25 mouse cellular contexts compared by ENCODE assay signal in genomic region chr17:32059084-32059483, GRCm38 (mm10). TPM values are rescaled to one million over a fixed set of nuclear protein-coding genes. Genes with fewer than 3 reads are reported as not detected.
DNase-seq lines count a peak whose midpoint lies in the region; ATAC-seq and TF ChIP-seq lines count a peak whose summit lies in the region.
"Had no signal": no experiment of that assay in that cellular context is flagged by ENCODE, and none has a peak within 500 bp of the region (broad histone marks: within the 10 kb centered on the region; RNA-seq: fewer than 3 reads in every experiment).

No protein-coding gene starts in this region.

- no peak for TF ChIP-seq CTCF in forebrain, postnatal 0 days (IDR thresholded peaks at IDR 0.05; ENCODE audit: low read depth)
- no peak for TF ChIP-seq CTCF in midbrain, postnatal 0 days (IDR thresholded peaks at IDR 0.05)

- H3K9ac ChIP-seq in forebrain, postnatal 0 days: no peak overlapping the region
- H3K9ac ChIP-seq in midbrain, postnatal 0 days (replicated peaks; ENCODE audit: low read length, poor library complexity, severe bottlenecking): no peak overlapping the region
- H3K9ac ChIP-seq: embryonic facial prominence, embryonic 13.5 days; embryonic facial prominence, embryonic 15.5 days; forebrain, embryonic 13.5 days; forebrain, embryonic 15.5 days had no signal

- peaks cover 79% of the 10 kb centered on the region for H3K36me3 ChIP-seq in forebrain, postnatal 0 days (ENCODE audit: insufficient read depth)
- peaks cover 92% of the 10 kb centered on the region for H3K36me3 ChIP-seq in forebrain, embryonic 10.5 days (replicated peaks)
- peaks cover 70% of the 10 kb centered on the region for H3K36me3 ChIP-seq in midbrain, postnatal 0 days (ENCODE audit: insufficient read depth, low read length)

- no peak overlapping the region for H3K4me3 ChIP-seq in forebrain, postnatal 0 days (ENCODE audit: low read depth, low read length)
- H3K4me3 ChIP-seq in forebrain, embryonic 10.5 days: no peak overlapping the region
- no peak overlapping the region for H3K4me3 ChIP-seq in midbrain, postnatal 0 days (ENCODE audit: low read depth, low read length)
- H3K4me3 ChIP-seq: embryonic facial prominence, embryonic 13.5 days; embryonic facial prominence, embryonic 15.5 days; erythroblast, embryonic 14.5 days; forebrain, embryonic 13.5 days; forebrain, embryonic 15.5 days had no signal

- no peaks in the 10 kb centered on the region for H3K4me1 ChIP-seq in forebrain, postnatal 0 days (ENCODE audit: insufficient read depth)
- peaks cover 3% of the 10 kb centered on the region; the same call in 1 of the 2 replicates for H3K4me1 ChIP-seq in forebrain, embryonic 10.5 days
- no peaks in the 10 kb centered on the region for H3K4me1 ChIP-seq in midbrain, postnatal 0 days (ENCODE audit: insufficient read depth, low read length)
- H3K4me1 ChIP-seq: embryonic facial prominence, embryonic 13.5 days; embryonic facial prominence, embryonic 15.5 days; forebrain, embryonic 13.5 days; forebrain, embryonic 15.5 days had no signal

- H3K27me3 ChIP-seq in forebrain, postnatal 0 days (ENCODE audit: insufficient read depth, low read length): no peaks in the 10 kb centered on the region
- no peaks in the 10 kb centered on the region for H3K27me3 ChIP-seq in forebrain, embryonic 10.5 days (ENCODE audit: poor library complexity, severe bottlenecking)
- H3K27me3 ChIP-seq in midbrain, postnatal 0 days (ENCODE audit: insufficient read depth, low read length): no peaks in the 10 kb centered on the region
- H3K27me3 ChIP-seq: CH12.LX; embryonic facial prominence, embryonic 13.5 days; embryonic facial prominence, embryonic 15.5 days; forebrain, embryonic 13.5 days; forebrain, embryonic 15.5 days; Patski had no signal

- peak overlapping the region; percentile 62; the same call in 1 of the 2 replicates for H3K27ac ChIP-seq in forebrain, postnatal 0 days (ENCODE audit: low read depth, low read length)
- H3K27ac ChIP-seq in forebrain, embryonic 10.5 days: no peak overlapping the region
- H3K27ac ChIP-seq in midbrain, postnatal 0 days (ENCODE audit: low read depth, low read length): no peak overlapping the region
- H3K27ac ChIP-seq: embryonic facial prominence, embryonic 13.5 days; embryonic facial prominence, embryonic 15.5 days; forebrain, embryonic 13.5 days; forebrain, embryonic 15.5 days had no signal

- DNase-seq in forebrain, postnatal 0 days: peak; percentile 15
- DNase-seq in forebrain, embryonic 10.5 days (ENCODE audit: extremely low spot score, low spot score): no peak
- peak; percentile 18 for DNase-seq in ZHBTc4 (ENCODE audit: low read depth, low spot score)
- peak; percentile 53 for DNase-seq in telencephalon, adult 2 months (ENCODE audit: low read depth, low spot score)
- no peak for DNase-seq in midbrain, postnatal 0 days (ENCODE audit: low spot score)
- DNase-seq: adrenal gland, adult 2 months; adrenal gland, postnatal 10 days; adrenal gland, postnatal 25 days; B cell, adult 2 months; cerebellum, adult 11-12 months; cerebellum, adult 2 months; cerebellum, adult 9-10 months; cerebellum, postnatal 14 days; cerebellum, postnatal 36 days; embryo, embryonic 11 days had no signal

- H3K9me3 ChIP-seq in forebrain, postnatal 0 days (ENCODE audit: low read length): no peaks in the 10 kb centered on the region
- no peaks in the 10 kb centered on the region for H3K9me3 ChIP-seq in forebrain, embryonic 10.5 days
- no peaks in the 10 kb centered on the region for H3K9me3 ChIP-seq in midbrain, postnatal 0 days (ENCODE audit: low read length)
- H3K9me3 ChIP-seq: embryonic facial prominence, embryonic 13.5 days; embryonic facial prominence, embryonic 15.5 days; forebrain, embryonic 13.5 days; forebrain, embryonic 15.5 days; G1E had no signal

- WGBS in forebrain, postnatal 0 days: 69% methylated on average over 2 of the region's 2 CpGs
- WGBS in forebrain, embryonic 10.5 days: 97% methylated on average over 2 of the region's 2 CpGs
- WGBS in midbrain, postnatal 0 days: 79% methylated on average over 2 of the region's 2 CpGs

- ATAC-seq in forebrain, postnatal 0 days: peak; percentile 68; the same call in 1 of the 2 replicates
- ATAC-seq in midbrain, postnatal 0 days (ENCODE audit: low FRiP score): no peak
- ATAC-seq: CD4-positive, CD25-positive, alpha-beta regulatory T cell, adult 4 months; forebrain, embryonic 13.5 days; forebrain, embryonic 15.5 days; Patski had no signal

- no peak overlapping the region for H3K4me2 ChIP-seq in forebrain, postnatal 0 days (ENCODE audit: low read depth)
- no peak overlapping the region for H3K4me2 ChIP-seq in midbrain, postnatal 0 days (ENCODE audit: low read depth, low read length, poor library complexity, severe bottlenecking)
- H3K4me2 ChIP-seq: embryonic facial prominence, embryonic 13.5 days; embryonic facial prominence, embryonic 15.5 days; forebrain, embryonic 13.5 days; forebrain, embryonic 15.5 days had no signal

RNA-seq across cellular contexts. Expression of gene Hsf2bp, which starts 22.9 kb away (rescaled TPM):
- 0.57 and 0.62 TPM in 2 replicates for total RNA-seq in forebrain, postnatal 0 days (2014; rRNA removed)
- polyA plus RNA-seq in forebrain, postnatal 0 days (2015; fragmentation: Nextera tagmentation; extraction: Ambion mirVana): 0.90 and 1.1 TPM in 2 replicates
- 0.38 and 0.52 TPM in 2 replicates for polyA plus RNA-seq in forebrain, embryonic 10.5 days (2016; fragmentation: Nextera tagmentation; extraction: Ambion mirVana)
- 0.16 TPM in 1 of 2 replicates, not detected in the other for total RNA-seq in midbrain, postnatal 0 days (2014; rRNA removed)
- polyA plus RNA-seq in midbrain, postnatal 0 days (2015; fragmentation: Nextera tagmentation; extraction: Ambion mirVana): 1.3 and 1.4 TPM in 2 replicates
- total RNA-seq: common myeloid progenitor, adult 5-6 weeks; G1E had no signal
- polyA plus RNA-seq: adrenal gland, adult 2 months; erythroblast, embryonic 14.5 days; G1E had no signal

RNA-seq across cellular contexts. Expression of gene Rrp1b, which starts 23.2 kb away (rescaled TPM):
- 26.8 and 40.4 TPM in 2 replicates for total RNA-seq in forebrain, postnatal 0 days (2014; rRNA removed)
- polyA plus RNA-seq in forebrain, postnatal 0 days (2015; fragmentation: Nextera tagmentation; extraction: Ambion mirVana): 32.0 and 39.4 TPM in 2 replicates
- 107 and 109 TPM in 2 replicates for polyA plus RNA-seq in forebrain, embryonic 10.5 days (2016; fragmentation: Nextera tagmentation; extraction: Ambion mirVana)
- 24.3 and 38.5 TPM in 2 replicates for total RNA-seq in midbrain, postnatal 0 days (2014; rRNA removed)
- polyA plus RNA-seq in midbrain, postnatal 0 days (2015; fragmentation: Nextera tagmentation; extraction: Ambion mirVana): 40.3 and 45.8 TPM in 2 replicates

Comparison
In these comparisons a context has a peak if more than half of its experiments do, and no peak if none do; other contexts are left out.
1. DNase-seq: peak in forebrain, postnatal 0 days (single experiment), ZHBTc4 (single experiment) and telencephalon, adult 2 months (single experiment); none in forebrain, embryonic 10.5 days (single experiment) and midbrain, postnatal 0 days (single experiment).